Mouse (Mus musculus) hindbrain, embryonic 14.5 days (tissue): ENCODE measurements around the gene Tiam1. TPM values are rescaled to one million over a fixed set of nuclear protein-coding genes. Genes with fewer than 3 reads are reported as not detected.

ENCODE experiments used
- ATAC-seq: fragments of 200-750 bp; cut with Nextera tagmentation; 2 replicates; pipeline ENCODE4 v1.8.0; 2017; ENCODE audit warnings: moderate number of reproducible peaks, mild to moderate bottlenecking, moderate TSS enrichment, moderate library complexity; ENCODE audit not compliant: low FRiP score
- DNase-seq: peaks from one replicate; pipeline ENCODE4 v3.0.0-alpha.2; 2015; ENCODE audit warnings: low spot score
- H3K27ac ChIP-seq: fragments of 300-500 bp; sonication (generic); 2 replicates; pipeline ENCODE4 v1.5.1; 2014; ENCODE audit warnings: mild to moderate bottlenecking, moderate library complexity
- H3K27me3 ChIP-seq: fragments of 300-500 bp; sonication (generic); 2 replicates; pipeline ENCODE4 v1.6.1; 2014; ENCODE audit warnings: mild to moderate bottlenecking, low read length, mixed read lengths; ENCODE audit not compliant: control insufficient read depth, insufficient read depth
- H3K36me3 ChIP-seq: fragments of 300-500 bp; sonication (generic); replicated peaks from 2 replicates; pipeline ENCODE4 v1.6.1; 2014; ENCODE audit not compliant: control insufficient read depth, insufficient read depth
- H3K4me1 ChIP-seq: fragments of 300-500 bp; sonication (generic); replicated peaks from 2 replicates; pipeline ENCODE4 v1.6.1; 2014; ENCODE audit warnings: antibody characterized with exemption, low read length, mixed read lengths; ENCODE audit not compliant: control insufficient read depth, insufficient read depth
- H3K4me2 ChIP-seq: fragments of 300-500 bp; sonication (generic); replicated peaks from 2 replicates; pipeline ENCODE4 v1.6.1; 2014; ENCODE audit warnings: mild to moderate bottlenecking, moderate library complexity
- H3K4me3 ChIP-seq: fragments of 300-500 bp; sonication (generic); replicated peaks from 2 replicates; pipeline ENCODE4 v1.5.1; 2014; ENCODE audit warnings: mild to moderate bottlenecking, low read length
- H3K9ac ChIP-seq: fragments of 300-500 bp; sonication (generic); 2 replicates; pipeline ENCODE4 v1.6.1; 2014
- H3K9me3 ChIP-seq: fragments of 300-500 bp; sonication (generic); 2 replicates; pipeline ENCODE4 v1.6.1; 2016; ENCODE audit warnings: low read length; ENCODE audit not compliant: control insufficient read depth
- WGBS: fragments of 180-500 bp; shearing (Covaris S2); extraction: QIAGEN DNeasy Blood & Tissue Kit; methylation state at CpG from one replicate; pipeline ENCODE4 v1.1.7; 2014; 5-methylcytosine and 5-hydroxymethylcytosine counted together
- polyA plus RNA-seq: library from polyadenylated mRNA; unstranded; fragments of >200 nt; fragmentation: Nextera tagmentation; extraction: Ambion mirVana; gene quantifications from 2 replicates; pipeline ENCODE4 v1.2.1, GENCODE M21; 2014

Gene Tiam1
- polyA plus RNA-seq, 1 experiment from 2014 or later, result 27.2 TPM

GRCm38 (mm10) chr16:89972018-89972417 lies 171.6 kb downstream of the Tiam1 start:
- no peak; the same call in 1 of the 2 replicates for ATAC-seq
- no peak overlapping the region for H3K4me2 ChIP-seq

DNA sequence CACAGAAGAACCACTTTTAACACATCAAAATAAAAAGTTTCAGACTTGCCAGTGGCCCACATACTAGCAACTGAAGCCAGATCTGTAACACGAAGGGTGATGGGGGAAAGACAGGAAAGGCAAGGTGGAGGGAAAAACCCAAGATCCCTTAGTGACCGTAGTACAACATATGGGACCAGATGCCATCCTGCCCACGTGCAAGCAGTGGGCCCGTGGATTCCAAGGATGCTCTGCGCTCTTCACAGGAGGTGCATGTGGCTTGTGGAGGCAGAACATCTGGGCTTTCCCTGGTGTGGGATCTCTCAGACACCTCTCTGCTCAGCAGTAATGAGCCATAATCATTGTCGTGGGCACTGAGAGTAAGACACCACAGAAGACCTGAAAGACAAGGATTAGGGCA lies 175.5 kb downstream of the Tiam1 start:
- H3K9me3 ChIP-seq, result peaks cover 9% of the 10 kb centered on the region
- no peak for DNase-seq
- H3K4me1 ChIP-seq, result no peaks in the 10 kb centered on the region
- H3K4me3 ChIP-seq, result no peak overlapping the region
- no peak overlapping the region for H3K4me2 ChIP-seq
- no peak overlapping the region for H3K9ac ChIP-seq
- no peak overlapping the region for H3K27ac ChIP-seq
- no peak for ATAC-seq
- no peaks in the 10 kb centered on the region for H3K36me3 ChIP-seq
- H3K27me3 ChIP-seq, result no peaks in the 10 kb centered on the region
- 83% methylated on average over 6 of the region's 6 CpGs for WGBS

More at GRCm38 (mm10) chr16:89972018-89972417, 171.6 kb downstream of the Tiam1 start:
- WGBS, result 95% methylated on average over 6 of the region's 6 CpGs
- Histone ChIP-seq H3K27ac (no peak overlapping the region), H3K9me3 (no peaks in the 10 kb centered on the region), H3K27me3 (no peaks in the 10 kb centered on the region), H3K9ac (no peak overlapping the region), H3K36me3 (no peaks in the 10 kb centered on the region), H3K4me3 (no peak overlapping the region), H3K4me1 (no peaks in the 10 kb centered on the region)
- DNase-seq, result no peak

- ATAC-seq (no peak), DNase-seq (no peak)
- H3K9ac ChIP-seq, result no peak overlapping the region
- H3K36me3 ChIP-seq, result no peaks in the 10 kb centered on the region
- peaks cover 22% of the 10 kb centered on the region for H3K4me1 ChIP-seq
- no peaks in the 10 kb centered on the region for H3K27me3 ChIP-seq
- WGBS, result 94% methylated on average over 14 of the region's 14 CpGs
- H3K4me2 ChIP-seq, result no peak overlapping the region
- no peak overlapping the region for H3K27ac ChIP-seq
- H3K9me3 ChIP-seq, result peaks cover 9% of the 10 kb centered on the region
- no peak overlapping the region for H3K4me3 ChIP-seq
These were observed 180.7 kb downstream of the Tiam1 start for GRCm38 (mm10) chr16:89962876-89963275.

- WGBS, result 31% methylated on average over 4 of the region's 8 CpGs
- H3K27ac ChIP-seq, result no peak overlapping the region
- ATAC-seq (no peak), DNase-seq (no peak)
- no peaks in the 10 kb centered on the region for H3K36me3 ChIP-seq
- no peaks in the 10 kb centered on the region for H3K27me3 ChIP-seq
- H3K4me3 ChIP-seq, result peak overlapping the region; percentile 32
- peak overlapping the region; percentile 77 for H3K4me2 ChIP-seq
- 0 out of 2 replicates have a peak overlapping the region, but pooled peaks have one; percentile 42 for H3K9ac ChIP-seq
- H3K9me3 ChIP-seq, result peaks cover 2% of the 10 kb centered on the region; the same call in 1 of the 2 replicates
- H3K4me1 ChIP-seq, result peaks cover 22% of the 10 kb centered on the region
These were observed 182.7 kb downstream of the Tiam1 start for GRCm38 (mm10) chr16:89960904-89961303.

DNA sequence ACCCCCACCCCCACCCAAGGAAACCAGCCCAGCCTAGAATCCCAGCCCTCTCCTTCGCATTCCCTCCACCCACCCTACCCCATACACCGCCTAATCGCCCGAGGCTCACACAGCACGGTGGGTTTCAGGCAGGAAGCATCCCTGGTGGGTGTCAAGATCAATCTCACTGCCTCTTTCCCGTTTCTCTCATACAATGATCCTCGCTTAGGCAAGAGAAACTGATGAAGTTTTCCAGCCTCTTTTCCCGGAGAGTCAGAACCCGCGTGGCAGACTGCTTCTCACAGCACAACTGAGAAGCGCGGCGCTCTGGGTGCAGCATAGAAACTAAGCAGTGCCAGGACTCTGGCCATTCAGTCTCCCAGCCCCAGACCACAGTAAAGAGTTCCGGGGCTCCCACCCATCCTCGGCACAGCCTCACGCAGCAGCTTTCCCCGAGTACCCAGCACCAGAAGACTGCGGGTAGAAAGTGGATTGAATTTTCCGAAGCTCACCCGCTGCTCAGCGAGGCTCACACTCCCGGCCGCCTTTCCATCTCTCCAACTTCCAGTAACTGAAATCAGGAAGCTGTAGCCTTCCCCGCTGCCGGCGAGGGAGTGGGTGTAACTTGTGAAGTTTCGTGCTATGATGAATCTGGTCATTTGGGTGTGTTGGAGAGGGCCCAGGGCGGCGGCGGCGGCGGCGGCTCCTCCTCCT lies 183.2 kb downstream of the Tiam1 start:
- peak overlapping the region; percentile 32 for H3K4me3 ChIP-seq

GRCm38 (mm10) chr16:89958982-89959381 lies 184.6 kb downstream of the Tiam1 start:
- no peaks in the 10 kb centered on the region for H3K36me3 ChIP-seq
- no peak overlapping the region for H3K9ac ChIP-seq
- no peaks in the 10 kb centered on the region for H3K27me3 ChIP-seq
- DNase-seq (no peak), ATAC-seq (no peak)
- H3K4me2 ChIP-seq, result peak overlapping the region; percentile 77
- no peaks in the 10 kb centered on the region for H3K9me3 ChIP-seq
- H3K4me1 ChIP-seq, result peaks cover 22% of the 10 kb centered on the region
- H3K27ac ChIP-seq, result no peak overlapping the region
- WGBS, result 17% methylated on average over 12 of the region's 12 CpGs
- no peak overlapping the region for H3K4me3 ChIP-seq

More for the DNA sequence above, 183.2 kb downstream of the Tiam1 start:
- H3K27ac ChIP-seq, result no peak overlapping the region; the same call in 1 of the 2 replicates
- H3K9ac ChIP-seq, result peak overlapping the region; percentile 42
- peak; percentile 32 for DNase-seq
- H3K9me3 ChIP-seq, result no peaks in the 10 kb centered on the region
- no peaks in the 10 kb centered on the region for H3K36me3 ChIP-seq
- peaks cover 22% of the 10 kb centered on the region for H3K4me1 ChIP-seq
- peak; percentile 58; the same call in 1 of the 2 replicates for ATAC-seq
- under 1% methylated on average over 33 of the region's 33 CpGs for WGBS
- peak overlapping the region; percentile 77 for H3K4me2 ChIP-seq
- no peaks in the 10 kb centered on the region for H3K27me3 ChIP-seq

DNA sequence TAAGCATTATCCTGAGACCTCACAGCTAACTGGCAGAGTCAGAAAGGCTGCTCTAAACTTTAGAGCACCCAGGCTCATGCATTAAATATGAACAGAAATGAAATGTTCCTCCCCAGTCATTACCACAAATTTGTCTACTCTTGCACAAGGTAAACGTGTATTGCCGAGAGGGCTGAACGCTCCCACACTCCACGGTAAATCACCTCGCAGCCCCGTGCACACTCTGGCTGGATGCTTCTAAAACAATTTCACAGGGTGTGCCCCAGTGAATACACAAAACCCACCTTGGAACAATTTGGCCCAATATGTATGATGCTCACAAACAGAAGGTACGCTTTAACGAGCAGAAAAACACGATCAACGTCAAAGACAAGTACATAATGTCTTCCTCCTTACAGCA lies 185.5 kb downstream of the Tiam1 start:
- Histone ChIP-seq H3K9me3 (no peaks in the 10 kb centered on the region), H3K4me3 (no peak overlapping the region), H3K36me3 (no peaks in the 10 kb centered on the region), H3K27me3 (no peaks in the 10 kb centered on the region), H3K4me1 (peaks cover 22% of the 10 kb centered on the region), H3K9ac (no peak overlapping the region), H3K4me2 (no peak overlapping the region), H3K27ac (no peak overlapping the region)
- ATAC-seq (no peak), DNase-seq (no peak)
- WGBS, result 74% methylated on average over 10 of the region's 10 CpGs

GRCm38 (mm10) chr16:89954525-89954924 lies 189.0 kb downstream of the Tiam1 start:
- Histone ChIP-seq H3K9me3 (no peaks in the 10 kb centered on the region), H3K27ac (no peak overlapping the region), H3K4me2 (no peak overlapping the region), H3K9ac (no peak overlapping the region), H3K4me1 (peaks cover 8% of the 10 kb centered on the region; the same call in 1 of the 2 replicates), H3K4me3 (no peak overlapping the region), H3K36me3 (no peaks in the 10 kb centered on the region), H3K27me3 (no peaks in the 10 kb centered on the region)
- 71% methylated on average over 8 of the region's 8 CpGs for WGBS
- ATAC-seq, result no peak
- DNase-seq, result no peak

GRCm38 (mm10) chr16:89954114-89954513 lies 189.5 kb downstream of the Tiam1 start:
- ATAC-seq, result no peak
- WGBS, result 93% methylated on average over 1 of the region's 1 CpGs

More at GRCm38 (mm10) chr16:89954114-89954513, 189.5 kb downstream of the Tiam1 start:
- no peaks in the 10 kb centered on the region for H3K27me3 ChIP-seq
- no peak overlapping the region for H3K9ac ChIP-seq
- H3K4me3 ChIP-seq, result no peak overlapping the region
- H3K4me2 ChIP-seq, result no peak overlapping the region
- no peak for DNase-seq
- H3K9me3 ChIP-seq, result no peaks in the 10 kb centered on the region
- H3K27ac ChIP-seq, result no peak overlapping the region
- H3K4me1 ChIP-seq, result peaks cover 4% of the 10 kb centered on the region; the same call in 1 of the 2 replicates
- H3K36me3 ChIP-seq, result no peaks in the 10 kb centered on the region
